Mouse (Mus musculus) stomach, postnatal 0 days (tissue): ENCODE measurements around the gene Baiap3.

Experiments used
- CTCF ChIP-seq: IDR thresholded peaks from 2 replicates; pipeline ENCODE4 v1.5.1; 2016; ENCODE audit warnings: antibody characterized with exemption, low read depth, mild to moderate bottlenecking, moderate library complexity
- EP300 ChIP-seq: optimal IDR thresholded peaks from 2 replicates; pipeline ENCODE3; 2016; ENCODE audit warnings: antibody characterized with exemption

GRCm38 (mm10) chr17:25239695-25240636 is 16.2 kb downstream of the Baiap3 start, which contains the start of the genes Gnptg and Tsr3:
- TF ChIP-seq CTCF (no peak), EP300 (no peak)
